8 mouse cellular contexts compared by ENCODE assay signal in the genomic region with DNA sequence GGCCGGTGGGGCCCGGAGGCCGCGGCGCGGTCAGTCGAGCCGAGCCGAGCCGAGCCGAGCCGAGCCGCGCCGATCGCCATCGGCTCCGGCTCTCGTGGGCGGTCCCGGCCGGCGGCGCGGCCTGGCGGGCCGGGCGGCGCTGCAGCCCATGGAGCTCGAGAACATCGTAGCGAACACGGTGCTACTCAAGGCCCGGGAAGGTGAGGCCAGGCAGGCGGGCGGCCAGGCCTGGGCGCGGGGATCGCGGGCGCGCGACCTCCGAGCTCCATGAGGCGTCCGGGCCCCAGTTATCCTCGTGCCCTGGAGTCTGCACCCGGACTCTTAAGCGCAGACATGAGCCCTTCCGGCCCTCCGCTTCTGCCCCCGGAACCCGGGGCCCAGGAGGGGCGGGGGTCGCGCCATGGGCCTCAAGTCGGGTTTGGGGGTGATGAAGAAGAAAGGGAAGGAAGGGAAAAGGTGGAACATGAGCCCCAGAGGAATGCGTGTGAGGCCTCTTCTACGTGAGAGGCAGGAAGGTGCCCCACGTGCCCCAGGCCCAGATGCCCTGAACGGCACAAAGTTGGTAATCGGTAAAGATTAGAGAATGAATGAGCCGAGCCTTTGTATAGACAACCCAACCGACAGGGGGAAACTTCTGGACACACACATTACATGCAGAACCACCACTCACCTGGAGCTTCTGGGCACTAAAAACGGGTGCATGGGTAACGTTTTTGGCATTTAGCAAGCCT. TPM values are rescaled to one million over a fixed set of nuclear protein-coding genes. Genes with fewer than 3 reads are reported as not detected.
DNase-seq lines count a peak whose midpoint lies in the region; ATAC-seq lines count a peak whose summit lies in the region.

No protein-coding gene starts in this region.

- no peak; the same call in 1 of the 2 replicates for ATAC-seq in kidney, embryonic 16.5 days (ENCODE audit: low FRiP score, low TSS enrichment)

- no peaks in the 10 kb centered on the region for H3K27me3 ChIP-seq in kidney, embryonic 16.5 days (ENCODE audit: insufficient read depth, low read length)

- peaks cover 30% of the 10 kb centered on the region for H3K4me1 ChIP-seq in kidney, embryonic 16.5 days (ENCODE audit: insufficient read depth, low read length)

- no peak for DNase-seq in kidney, postnatal 14 days
- peak; percentile 42 for DNase-seq in adipocyte (ENCODE audit: low spot score)
- DNase-seq in forelimb bud, embryonic 11.5 days (ENCODE audit: low read depth, low spot score) = peak; percentile 45
- peak; percentile 61 to 72 for DNase-seq in thymus, postnatal 36 days
- no peak for DNase-seq in layer of hippocampus, postnatal 36 days
- DNase-seq in kidney, postnatal 4 days = no peak

- peak overlapping the region; percentile 98 for H3K27ac ChIP-seq in kidney, embryonic 16.5 days (ENCODE audit: low read length)
- H3K27ac ChIP-seq in macrophage = no peak overlapping the region

- peaks cover 32% of the 10 kb centered on the region; the same call in 1 of the 2 replicates for H3K79me2 ChIP-seq in macrophage (ENCODE audit: inconsistent target)

- no peaks in the 10 kb centered on the region for H3K9me3 ChIP-seq in kidney, embryonic 16.5 days (ENCODE audit: low read length)

- H3K36me3 ChIP-seq in kidney, embryonic 16.5 days (ENCODE audit: insufficient read depth, low read length) = peaks cover 2% of the 10 kb centered on the region
- no peaks in the 10 kb centered on the region; the same call in 1 of the 2 replicates for H3K36me3 ChIP-seq in macrophage (ENCODE audit: inconsistent target)

- H3K4me2 ChIP-seq in kidney, embryonic 16.5 days (replicated peaks; ENCODE audit: low read depth, low read length) = peak overlapping the region; percentile 81

- under 1% methylated on average over 63 of the region's 66 CpGs for WGBS in kidney, embryonic 16.5 days
- WGBS in macrophage (ENCODE audit: missing documents) = 1% methylated on average over 66 of the region's 66 CpGs

- H3K4me3 ChIP-seq in kidney, embryonic 16.5 days (ENCODE audit: low read length) = peak overlapping the region; percentile 85
- H3K4me3 ChIP-seq in macrophage (ENCODE audit: inconsistent target) = peak overlapping the region; percentile 48

- peak overlapping the region; percentile 94 for H3K9ac ChIP-seq in kidney, embryonic 16.5 days (replicated peaks; ENCODE audit: low read length)

RNA-seq across cellular contexts. Expression of gene Grk6, which starts 0.7 kb away (rescaled TPM):
- polyA plus RNA-seq in kidney, embryonic 16.5 days (2015; fragmentation: Nextera tagmentation; extraction: Ambion mirVana) = 17.4 and 25.6 TPM in 2 replicates
- 10 to 100 TPM in 23 of 26 experiments, 1 to 10 TPM in 3; 5.8 to 57.7 (median 29.4) TPM for total RNA-seq in macrophage (2018; cell fraction: chromatin; rRNA removed)
- total RNA-seq in macrophage (2018; cell fraction: cytosol; rRNA removed) = 10 to 100 TPM in 17 of 26 experiments, 1 to 10 TPM in 9; 7.4 to 17.8 (median 11.8) TPM
- total RNA-seq in macrophage (2018; cell fraction: nucleus; rRNA removed) = 10 to 100 TPM in 18 of 26 experiments, 1 to 10 TPM in 8; 5.2 to 32.5 (median 15.9) TPM
- 8.4 to 12.3 TPM (median 10.1 TPM) in 3 replicates for polyA plus RNA-seq in macrophage (2018)
- total RNA-seq in layer of hippocampus, postnatal 36 days (2021) = 10 to 100 TPM; 67.7 to 71.1 TPM

RNA-seq across cellular contexts. Expression of gene Prr7, which starts 18.5 kb away (rescaled TPM):
- polyA plus RNA-seq in kidney, embryonic 16.5 days (2015; fragmentation: Nextera tagmentation; extraction: Ambion mirVana) = 0.37 and 0.59 TPM in 2 replicates
- total RNA-seq in macrophage (2018; cell fraction: chromatin; rRNA removed) = 1 to 10 TPM in 9 of 26 experiments, under 1 TPM in 6, not detected in 11; 0.51 to 2.3 (median 1.2) TPM
- under 1 TPM in 14 of 26 experiments, not detected in 12; 0.09 to 0.42 (median 0.19) TPM for total RNA-seq in macrophage (2018; cell fraction: cytosol; rRNA removed)
- total RNA-seq in macrophage (2018; cell fraction: nucleus; rRNA removed) = 1 to 10 TPM in 6 of 26 experiments, under 1 TPM in 5, not detected in 15; 0.50 to 2.0 (median 1.2) TPM
- 0.27 TPM in 1 of 3 replicates, not detected in the others for polyA plus RNA-seq in macrophage (2018)
- 10 to 100 TPM; 86.1 to 86.6 TPM for total RNA-seq in layer of hippocampus, postnatal 36 days (2021)

RNA-seq across cellular contexts. Expression of gene F12, which starts 18.9 kb away (rescaled TPM):
- 0.28 and 0.79 TPM in 2 replicates for polyA plus RNA-seq in kidney, embryonic 16.5 days (2015; fragmentation: Nextera tagmentation; extraction: Ambion mirVana)
- not detected for total RNA-seq in macrophage (2018; cell fraction: chromatin; rRNA removed)
- total RNA-seq in macrophage (2018; cell fraction: cytosol; rRNA removed) = not detected
- total RNA-seq in macrophage (2018; cell fraction: nucleus; rRNA removed) = not detected
- polyA plus RNA-seq in macrophage (2018) = not detected in 3 replicates
- under 1 TPM; 0.32 to 0.71 TPM for total RNA-seq in layer of hippocampus, postnatal 36 days (2021)

RNA-seq across cellular contexts. Expression of gene Pfn3, which starts 30.5 kb away (rescaled TPM):
- 0.46 TPM in 1 of 2 replicates, not detected in the other for polyA plus RNA-seq in kidney, embryonic 16.5 days (2015; fragmentation: Nextera tagmentation; extraction: Ambion mirVana)
- not detected for total RNA-seq in macrophage (2018; cell fraction: chromatin; rRNA removed)
- total RNA-seq in macrophage (2018; cell fraction: cytosol; rRNA removed) = not detected
- total RNA-seq in macrophage (2018; cell fraction: nucleus; rRNA removed) = not detected
- polyA plus RNA-seq in macrophage (2018) = not detected in 3 replicates
- not detected for total RNA-seq in layer of hippocampus, postnatal 36 days (2021)

RNA-seq across cellular contexts. Expression of gene Dbn1, which starts 42.4 kb away (rescaled TPM):
- 177 and 194 TPM in 2 replicates for polyA plus RNA-seq in kidney, embryonic 16.5 days (2015; fragmentation: Nextera tagmentation; extraction: Ambion mirVana)
- total RNA-seq in macrophage (2018; cell fraction: chromatin; rRNA removed) = 10 to 100 TPM in 1 of 26 experiments, 1 to 10 TPM in 2, under 1 TPM in 1, not detected in 22; 0.74 to 11.0 (median 1.5) TPM
- total RNA-seq in macrophage (2018; cell fraction: cytosol; rRNA removed) = under 1 TPM in 4 of 26 experiments, not detected in 22; 0.05 to 0.13 (median 0.10) TPM
- 1 to 10 TPM in 2 of 26 experiments, under 1 TPM in 1, not detected in 23; 0.23 to 1.5 (median 1.1) TPM for total RNA-seq in macrophage (2018; cell fraction: nucleus; rRNA removed)
- 0.10 TPM in 1 of 3 replicates, not detected in the others for polyA plus RNA-seq in macrophage (2018)
- 100 to 1,000 TPM; 388 to 393 TPM for total RNA-seq in layer of hippocampus, postnatal 36 days (2021)

Comparison
In these comparisons a context has a peak if more than half of its experiments do, and no peak if none do; other contexts are left out.
1. DNase-seq: peak in adipocyte (single experiment), forelimb bud, embryonic 11.5 days (single experiment) and thymus, postnatal 36 days (2 of 2); none in kidney, postnatal 14 days (single experiment), layer of hippocampus, postnatal 36 days (0 of 2) and kidney, postnatal 4 days (0 of 2).